Mouse (Mus musculus): Measurements from ENCODE around the gene Cldn34b1.
"Not testable (repeated sequence)": the region's sequence is repeated elsewhere in the genome, so short reads cannot be mapped to it uniquely, and the experiment has no call there.

Gene Cldn34b1

GRCm38 (mm10) chrX:154890167-154890566 lies at the start of gene Cldn34b1:
Gene Cldn34b1 (minus strand): TSS chrX:154890267.
- not testable (repeated sequence) for DNase-seq (ENCODE audit: low spot score)

- DNase-seq (ENCODE audit: low spot score), result not testable (repeated sequence)
Observed at GRCm38 (mm10) chrX:154935887-154936286, 45.8 kb upstream of the Cldn34b1 start, which contains the start of gene Magea6. Gene Magea6 (minus strand): TSS chrX:154935987.
